Mouse (Mus musculus) forebrain, postnatal 0 days (tissue): Measurements from ENCODE around the gene Spint1. TPM values are rescaled to one million over a fixed set of nuclear protein-coding genes. Genes with fewer than 3 reads are reported as not detected.
A peak's percentile ranks its signal among the peaks of the same experiment; 100 is the strongest.

ENCODE experiments used
- ATAC-seq: fragments of 200-750 bp; cut with Nextera tagmentation; 2 replicates; pipeline ENCODE4 v1.8.0; 2017; ENCODE audit warnings: mild to moderate bottlenecking, moderate library complexity
- DNase-seq: peaks from one replicate; pipeline ENCODE4 v3.0.0-alpha.2; 2015
- H3K27ac ChIP-seq: fragments of 300-500 bp; sonication (generic); 2 replicates; pipeline ENCODE4 v1.5.1; 2014; ENCODE audit warnings: low read depth, mild to moderate bottlenecking, antibody characterized with exemption, low read length, moderate library complexity, mixed read lengths
- H3K27me3 ChIP-seq: fragments of 300-500 bp; sonication (generic); 2 replicates; pipeline ENCODE4 v1.6.1; 2014; ENCODE audit warnings: mild to moderate bottlenecking, low read length, mixed read lengths; ENCODE audit not compliant: insufficient read depth
- H3K36me3 ChIP-seq: fragments of 300-500 bp; sonication (generic); 2 replicates; pipeline ENCODE4 v1.6.1; 2014; ENCODE audit warnings: mild to moderate bottlenecking, moderate library complexity; ENCODE audit not compliant: insufficient read depth
- H3K4me1 ChIP-seq: fragments of 300-500 bp; sonication (generic); 2 replicates; pipeline ENCODE4 v1.6.1; 2014; ENCODE audit warnings: antibody characterized with exemption; ENCODE audit not compliant: insufficient read depth
- H3K4me2 ChIP-seq: fragments of 300-500 bp; sonication (generic); 2 replicates; pipeline ENCODE4 v1.6.1; 2014; ENCODE audit warnings: low read depth, mild to moderate bottlenecking, moderate library complexity
- H3K4me3 ChIP-seq: fragments of 300-500 bp; sonication (generic); 2 replicates; pipeline ENCODE4 v1.5.1; 2014; ENCODE audit warnings: low read depth, low read length, mixed read lengths
- H3K9ac ChIP-seq: fragments of 300-500 bp; sonication (generic); 2 replicates; pipeline ENCODE4 v1.6.1; 2014; ENCODE audit warnings: mild to moderate bottlenecking
- H3K9me3 ChIP-seq: fragments of 300-500 bp; sonication (generic); 2 replicates; pipeline ENCODE4 v1.6.1; 2016; ENCODE audit warnings: low read length
- CTCF ChIP-seq: sonication (generic); IDR thresholded peaks from 2 replicates; pipeline ENCODE4 v1.5.1; 2016; ENCODE audit warnings: antibody characterized with exemption, control low read depth, low read depth
- WGBS: fragments of 180-500 bp; shearing (Covaris S2); extraction: QIAGEN DNeasy Blood & Tissue Kit; methylation state at CpG from one replicate; pipeline ENCODE4 v1.1.7; 2014; 5-methylcytosine and 5-hydroxymethylcytosine counted together
- polyA plus RNA-seq: library from polyadenylated mRNA; unstranded; fragments of >200 nt; fragmentation: Nextera tagmentation; extraction: Ambion mirVana; gene quantifications from 2 replicates; pipeline ENCODE4 v1.2.1, GENCODE M21; 2015
- total RNA-seq: library from RNA; depleted of rRNA; stranded (reverse); fragments of >200 nt; gene quantifications from 2 replicates; pipeline ENCODE4 v1.2.3, GENCODE M21; 2014

The Spint1 gene
- total and polyA plus RNA-seq, 2 experiments from 2014 or later: 1.1 to 1.6 TPM

- 95% methylated on average over 17 of the region's 17 CpGs for WGBS
Observed at GRCm38 (mm10) chr2:119292852-119293251, 55.7 kb downstream of the Spint1 start.

GRCm38 (mm10) chr2:119293311-119293710, 56.1 kb downstream of the Spint1 start:
- no peak for ATAC-seq

More at GRCm38 (mm10) chr2:119292852-119293251, 55.7 kb downstream of the Spint1 start:
- Histone ChIP-seq H3K4me3 (no peak overlapping the region), H3K4me1 (peaks cover 5% of the 10 kb centered on the region; the same call in 1 of the 2 replicates), H3K27ac (no peak overlapping the region), H3K9ac (no peak overlapping the region), H3K36me3 (peaks cover 61% of the 10 kb centered on the region), H3K4me2 (no peak overlapping the region), H3K9me3 (no peaks in the 10 kb centered on the region), H3K27me3 (no peaks in the 10 kb centered on the region)
- ATAC-seq (no peak), DNase-seq (no peak)
- no peak for TF ChIP-seq CTCF

GRCm38 (mm10) chr2:119293776-119294390, 56.7 kb downstream of the Spint1 start:
- Histone ChIP-seq H3K27me3 (no peaks in the 10 kb centered on the region), H3K4me1 (peaks cover 5% of the 10 kb centered on the region; the same call in 1 of the 2 replicates), H3K9ac (no peak overlapping the region), H3K36me3 (peaks cover 68% of the 10 kb centered on the region), H3K27ac (no peak overlapping the region), H3K4me3 (no peak overlapping the region), H3K9me3 (no peaks in the 10 kb centered on the region), H3K4me2 (no peak overlapping the region)
- TF ChIP-seq CTCF: no peak
- ATAC-seq: no peak
- 90% methylated on average over 34 of the region's 34 CpGs for WGBS
- DNase-seq: no peak

More at GRCm38 (mm10) chr2:119293311-119293710, 56.1 kb downstream of the Spint1 start:
- Histone ChIP-seq H3K9ac (no peak overlapping the region), H3K4me3 (no peak overlapping the region), H3K27ac (no peak overlapping the region), H3K36me3 (peaks cover 64% of the 10 kb centered on the region), H3K4me1 (peaks cover 5% of the 10 kb centered on the region; the same call in 1 of the 2 replicates), H3K27me3 (no peaks in the 10 kb centered on the region), H3K4me2 (no peak overlapping the region), H3K9me3 (no peaks in the 10 kb centered on the region)
- no peak for TF ChIP-seq CTCF
- DNase-seq: no peak
- WGBS: 97% methylated on average over 17 of the region's 17 CpGs

GRCm38 (mm10) chr2:119294411-119294810, 57.2 kb downstream of the Spint1 start:
- 92% methylated on average over 18 of the region's 18 CpGs for WGBS
- ATAC-seq (no peak), DNase-seq (no peak)
- H3K4me3 ChIP-seq: no peak overlapping the region
- no peak for TF ChIP-seq CTCF
- no peaks in the 10 kb centered on the region for H3K27me3 ChIP-seq
- no peak overlapping the region for H3K9ac ChIP-seq
- peaks cover 73% of the 10 kb centered on the region for H3K36me3 ChIP-seq
- H3K4me2 ChIP-seq: no peak overlapping the region
- H3K9me3 ChIP-seq: no peaks in the 10 kb centered on the region
- H3K4me1 ChIP-seq: peaks cover 2% of the 10 kb centered on the region; the same call in 1 of the 2 replicates
- no peak overlapping the region for H3K27ac ChIP-seq

- H3K4me2 ChIP-seq: no peak overlapping the region
- H3K36me3 ChIP-seq: peaks cover 62% of the 10 kb centered on the region
- DNase-seq (no peak), ATAC-seq (no peak)
- 93% methylated on average over 12 of the region's 12 CpGs for WGBS
- H3K4me3 ChIP-seq: no peak overlapping the region
- no peak for TF ChIP-seq CTCF
- H3K9ac ChIP-seq: no peak overlapping the region
- H3K27me3 ChIP-seq: no peaks in the 10 kb centered on the region
- H3K9me3 ChIP-seq: no peaks in the 10 kb centered on the region
- no peaks in the 10 kb centered on the region for H3K4me1 ChIP-seq
- H3K27ac ChIP-seq: no peak overlapping the region
Observed at GRCm38 (mm10) chr2:119296756-119297155, 59.6 kb downstream of the Spint1 start.

GRCm38 (mm10) chr2:119297506-119297905, 60.3 kb downstream of the Spint1 start:
- no peak for DNase-seq
- no peak overlapping the region for H3K4me2 ChIP-seq
- H3K36me3 ChIP-seq: peaks cover 55% of the 10 kb centered on the region
- no peak overlapping the region for H3K27ac ChIP-seq
- 91% methylated on average over 19 of the region's 19 CpGs for WGBS
- H3K27me3 ChIP-seq: no peaks in the 10 kb centered on the region
- H3K9ac ChIP-seq: no peak overlapping the region
- no peak for ATAC-seq
- no peak for TF ChIP-seq CTCF
- H3K4me1 ChIP-seq: no peaks in the 10 kb centered on the region
- H3K9me3 ChIP-seq: no peaks in the 10 kb centered on the region
- no peak overlapping the region for H3K4me3 ChIP-seq

- Histone ChIP-seq H3K4me2 (no peak overlapping the region), H3K4me3 (no peak overlapping the region), H3K9me3 (no peaks in the 10 kb centered on the region), H3K36me3 (peaks cover 48% of the 10 kb centered on the region), H3K27me3 (no peaks in the 10 kb centered on the region), H3K4me1 (no peaks in the 10 kb centered on the region), H3K9ac (no peak overlapping the region), H3K27ac (no peak overlapping the region)
- TF ChIP-seq CTCF: peak; percentile 81
- WGBS: 39% methylated on average over 5 of the region's 5 CpGs
- ATAC-seq (no peak), DNase-seq (peak; percentile 81)
Observed at GRCm38 (mm10) chr2:119298330-119298729, 61.2 kb downstream of the Spint1 start.
